ENCODE assay signal across 25 mouse cellular contexts in genomic region chr11:74627481-74627880, GRCm38 (mm10). TPM values are rescaled to one million over a fixed set of nuclear protein-coding genes. Genes with fewer than 3 reads are reported as not detected.
"Had no signal": no experiment of that assay in that cellular context is flagged by ENCODE, and none has a peak within 500 bp of the region (broad histone marks: within the 10 kb centered on the region; RNA-seq: fewer than 3 reads in every experiment).

No protein-coding gene starts in this region.

- ATAC-seq: hindbrain, embryonic 16.5 days; inflammation-experienced regulatory T-cells, adult 6 months; intestine, embryonic 15.5 days; intestine, postnatal 0 days; liver, embryonic 12.5 days had no signal

- H3K4me1 ChIP-seq: heart, embryonic 15.5 days; limb, embryonic 13.5 days; limb, embryonic 15.5 days had no signal

- H3K36me3 ChIP-seq: heart, embryonic 13.5 days; heart, embryonic 15.5 days; intestine, embryonic 15.5 days; limb, embryonic 13.5 days; limb, embryonic 15.5 days had no signal

- H3K9ac ChIP-seq: heart, embryonic 13.5 days; heart, embryonic 15.5 days; hindbrain, embryonic 14.5 days; intestine, embryonic 15.5 days; limb, embryonic 13.5 days; limb, embryonic 15.5 days; liver, embryonic 12.5 days had no signal

- H3K27ac ChIP-seq: heart, adult 2 months; heart, embryonic 13.5 days; heart, embryonic 15.5 days; hindbrain, embryonic 14.5 days; intestine, embryonic 15.5 days; layer of hippocampus, adult 2 months; limb, embryonic 13.5 days; limb, embryonic 15.5 days; liver, embryonic 12.5 days had no signal

- H3K4me2 ChIP-seq: heart, embryonic 11.5 days; heart, embryonic 13.5 days; heart, embryonic 15.5 days; hindbrain, embryonic 14.5 days; intestine, embryonic 15.5 days; limb, embryonic 13.5 days; limb, embryonic 15.5 days; liver, embryonic 12.5 days had no signal

- H3K4me3 ChIP-seq: heart, adult 2 months; heart, embryonic 13.5 days; heart, embryonic 15.5 days; intestine, embryonic 15.5 days; layer of hippocampus, adult 2 months; limb, embryonic 13.5 days; limb, embryonic 15.5 days; liver, embryonic 12.5 days had no signal

- H3K27me3 ChIP-seq: heart, embryonic 13.5 days; intestine, embryonic 15.5 days; liver, embryonic 12.5 days had no signal

- DNase-seq: gastrocnemius, postnatal 14 days; gastrocnemius, postnatal 36 days; heart, adult 11 months; heart, adult 2 months; heart, postnatal 14 days; heart, postnatal 36 days; kidney, adult 18-20 months; kidney, adult 8-10 months; kidney, postnatal 10 days; kidney, postnatal 25 days; kidney, postnatal 4 days; layer of hippocampus, postnatal 36 days; left cerebral cortex, postnatal 4 days had no signal

- H3K9me3 ChIP-seq: heart, embryonic 13.5 days; heart, embryonic 15.5 days; intestine, embryonic 15.5 days; limb, embryonic 13.5 days; limb, embryonic 15.5 days; liver, embryonic 12.5 days had no signal

RNA-seq across cellular contexts. Expression of gene Ccdc92b, which starts 8.1 kb away (rescaled TPM):
- polyA plus RNA-seq: inflammation-experienced regulatory T-cells, adult 6 months had no signal
